Mouse (Mus musculus): ENCODE data around the gene Rnf4. TPM values are rescaled to one million over a fixed set of nuclear protein-coding genes. Genes with fewer than 3 reads are reported as not detected.
A peak's percentile ranks its signal among the peaks of the same experiment; 100 is the strongest.

The Rnf4 gene
- polyA plus RNA-seq, 1 experiment from 2014 or later: 198 TPM

GRCm38 (mm10) chr5:34360261-34360660 is 24.2 kb downstream of the Rnf4 start:
- Histone ChIP-seq H3K4me1 (no peaks in the 10 kb centered on the region), H3K27me3 (replicated peaks; ENCODE audit: low read depth, poor library complexity, severe bottlenecking) (no peaks in the 10 kb centered on the region), H3K27ac (replicated peaks) (no peak overlapping the region), H3K36me3 (replicated peaks) (peaks cover 95% of the 10 kb centered on the region), H3K4me3 (no peak overlapping the region), H3K9me3 (no peaks in the 10 kb centered on the region)
- WGBS: 89% methylated on average over 3 of the region's 3 CpGs
- no peak for DNase-seq (ENCODE audit: low spot score)

GRCm38 (mm10) chr5:34363115-34363514 is 27.0 kb downstream of the Rnf4 start:
- H3K27ac ChIP-seq (replicated peaks): no peak overlapping the region
- no peak for DNase-seq (ENCODE audit: low spot score)
- H3K9me3 ChIP-seq: no peaks in the 10 kb centered on the region
- no peaks in the 10 kb centered on the region for H3K4me1 ChIP-seq
- H3K36me3 ChIP-seq (replicated peaks): peaks cover 70% of the 10 kb centered on the region
- no peaks in the 10 kb centered on the region for H3K27me3 ChIP-seq (replicated peaks; ENCODE audit: low read depth, poor library complexity, severe bottlenecking)
- H3K4me3 ChIP-seq: no peak overlapping the region

DNA sequence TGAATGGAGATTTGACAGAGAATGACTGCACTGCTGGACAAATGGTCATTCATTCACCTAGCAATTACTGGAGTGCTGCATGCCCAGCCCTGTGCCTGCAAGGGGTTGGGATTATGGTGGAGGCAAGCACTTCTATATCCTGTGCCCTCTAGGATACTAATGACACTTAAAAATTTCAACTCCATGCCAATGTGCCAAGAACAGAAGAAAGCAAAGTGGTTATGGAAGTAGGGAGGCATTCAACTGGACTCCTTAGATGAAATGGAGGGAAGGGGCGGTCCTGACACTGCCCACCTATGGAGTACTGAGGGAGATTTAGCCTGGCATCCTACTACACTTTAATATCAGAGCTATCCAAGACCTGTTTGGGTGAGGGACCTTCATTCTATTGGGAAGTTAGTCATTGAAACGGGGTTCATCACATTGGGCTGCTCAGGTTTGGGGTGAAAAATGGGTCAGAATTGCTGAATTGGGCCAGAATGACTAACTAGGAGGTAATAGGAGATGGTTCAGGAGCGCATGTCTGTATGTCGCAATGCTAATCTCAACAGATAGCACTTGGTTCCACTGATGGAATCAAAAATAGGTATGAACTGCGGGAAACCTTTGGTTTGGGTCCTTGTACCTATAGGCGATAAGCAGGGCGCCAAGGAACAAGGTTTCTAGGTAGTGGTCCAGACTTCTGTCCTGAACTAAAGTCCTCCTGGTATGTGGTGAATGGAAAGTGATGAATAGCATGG is 32.6 kb downstream of the Rnf4 start:
- DNase-seq (ENCODE audit: low spot score): no peak
- 70% methylated on average over 7 of the region's 7 CpGs for WGBS

GRCm38 (mm10) chr5:34369341-34370021 is 33.4 kb downstream of the Rnf4 start, which contains the start of gene Fam193a:
Gene Fam193a, plus strand, starts transcription at chr5:34369933.
- Histone ChIP-seq H3K27ac (replicated peaks) (peak within 1 kb of the TSS; percentile 91), H3K9me3 (no peaks in the 10 kb centered on the region), H3K4me1 (peaks cover 31% of the 10 kb centered on the region), H3K27me3 (replicated peaks; ENCODE audit: low read depth, poor library complexity, severe bottlenecking) (no peaks in the 10 kb centered on the region), H3K36me3 (replicated peaks) (peaks cover 11% of the 10 kb centered on the region), H3K4me3 (peak within 1 kb of the TSS; percentile 95)
- under 1% methylated on average over 62 of the region's 64 CpGs for WGBS
- DNase-seq (ENCODE audit: low spot score): peak; percentile 98

More for the DNA sequence above, 32.6 kb downstream of the Rnf4 start:
- Histone ChIP-seq H3K9me3 (no peaks in the 10 kb centered on the region), H3K36me3 (replicated peaks) (peaks cover 16% of the 10 kb centered on the region), H3K27me3 (replicated peaks; ENCODE audit: low read depth, poor library complexity, severe bottlenecking) (no peaks in the 10 kb centered on the region), H3K27ac (replicated peaks) (peak overlapping the region; percentile 91), H3K4me3 (peak overlapping the region; percentile 95), H3K4me1 (peaks cover 31% of the 10 kb centered on the region)

GRCm38 (mm10) chr5:34370022-34370823 is 34.1 kb downstream of the Rnf4 start:
- WGBS: 4% methylated on average over 114 of the region's 114 CpGs

GRCm38 (mm10) chr5:34370840-34371239 is 34.8 kb downstream of the Rnf4 start:
- no peak for DNase-seq (ENCODE audit: low spot score)
- no peaks in the 10 kb centered on the region for H3K9me3 ChIP-seq
- H3K4me3 ChIP-seq: peak overlapping the region; percentile 95
- no peaks in the 10 kb centered on the region for H3K27me3 ChIP-seq (replicated peaks; ENCODE audit: low read depth, poor library complexity, severe bottlenecking)
- H3K36me3 ChIP-seq (replicated peaks): no peaks in the 10 kb centered on the region
- peak overlapping the region; percentile 91 for H3K27ac ChIP-seq (replicated peaks)
- H3K4me1 ChIP-seq: peaks cover 31% of the 10 kb centered on the region
- 39% methylated on average over 8 of the region's 8 CpGs for WGBS

More at GRCm38 (mm10) chr5:34370022-34370823, 34.1 kb downstream of the Rnf4 start:
- peaks cover 31% of the 10 kb centered on the region for H3K4me1 ChIP-seq
- H3K9me3 ChIP-seq: no peaks in the 10 kb centered on the region
- peak overlapping the region; percentile 95 for H3K4me3 ChIP-seq
- H3K27me3 ChIP-seq (replicated peaks; ENCODE audit: low read depth, poor library complexity, severe bottlenecking): no peaks in the 10 kb centered on the region
- H3K27ac ChIP-seq (replicated peaks): peak overlapping the region; percentile 91
- peaks cover 4% of the 10 kb centered on the region for H3K36me3 ChIP-seq (replicated peaks)
- DNase-seq (ENCODE audit: low spot score): peak; percentile 61

GRCm38 (mm10) chr5:34372141-34372540 is 36.1 kb downstream of the Rnf4 start:
- no peak overlapping the region for H3K27ac ChIP-seq (replicated peaks)
- H3K27me3 ChIP-seq (replicated peaks; ENCODE audit: low read depth, poor library complexity, severe bottlenecking): no peaks in the 10 kb centered on the region
- no peak for DNase-seq (ENCODE audit: low spot score)
- H3K36me3 ChIP-seq (replicated peaks): peaks cover 5% of the 10 kb centered on the region; the same call in 1 of the 2 replicates
- no peaks in the 10 kb centered on the region for H3K9me3 ChIP-seq
- H3K4me3 ChIP-seq: no peak overlapping the region
- peaks cover 31% of the 10 kb centered on the region for H3K4me1 ChIP-seq

DNA sequence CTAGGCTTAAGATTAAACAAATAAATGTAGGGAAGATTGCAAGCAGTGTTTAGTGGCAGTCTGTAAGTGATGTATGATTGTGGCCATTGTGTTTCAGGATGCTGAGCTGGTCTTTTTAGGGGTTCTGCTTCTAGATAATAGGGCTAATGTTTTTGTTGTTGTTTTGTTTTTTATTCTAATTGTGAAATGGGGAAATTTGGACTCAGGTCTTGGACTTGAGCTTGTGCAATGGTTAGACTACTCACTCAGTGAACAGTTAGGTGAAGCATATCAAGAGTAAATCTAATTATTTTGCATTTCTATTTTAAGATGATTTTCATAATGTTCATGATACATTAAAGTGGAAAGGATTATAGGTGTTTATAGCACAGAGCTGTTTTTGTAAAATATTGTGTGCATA is 36.5 kb downstream of the Rnf4 start:
- no peak for DNase-seq (ENCODE audit: low spot score)
- H3K9me3 ChIP-seq: no peaks in the 10 kb centered on the region
- H3K27ac ChIP-seq (replicated peaks): no peak overlapping the region
- no peaks in the 10 kb centered on the region for H3K27me3 ChIP-seq (replicated peaks; ENCODE audit: low read depth, poor library complexity, severe bottlenecking)
- H3K36me3 ChIP-seq (replicated peaks): peaks cover 6% of the 10 kb centered on the region; the same call in 1 of the 2 replicates
- peaks cover 31% of the 10 kb centered on the region for H3K4me1 ChIP-seq
- H3K4me3 ChIP-seq: no peak overlapping the region

DNA sequence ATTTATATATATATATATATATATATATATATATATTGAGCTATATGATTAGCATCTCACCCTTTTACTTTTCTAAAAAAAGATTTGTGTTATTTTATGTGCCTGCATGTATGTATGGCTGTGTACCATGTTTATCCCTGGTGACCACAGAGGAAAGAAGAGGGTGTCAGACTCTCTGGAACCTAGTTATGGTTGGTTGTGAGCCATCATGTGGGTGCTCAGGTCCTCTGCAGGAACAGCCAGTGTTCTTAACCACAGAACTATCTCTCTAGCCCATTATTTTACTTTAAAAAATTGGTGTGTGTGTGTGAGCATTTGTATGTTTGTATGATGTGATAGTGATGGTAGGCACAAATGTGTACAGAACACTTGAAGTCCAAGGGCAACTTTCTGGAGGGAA is 42.7 kb downstream of the Rnf4 start:
- Histone ChIP-seq H3K4me3 (no peak overlapping the region), H3K27ac (replicated peaks) (no peak overlapping the region), H3K9me3 (no peaks in the 10 kb centered on the region; the same call in 1 of the 2 replicates), H3K27me3 (replicated peaks; ENCODE audit: low read depth, poor library complexity, severe bottlenecking) (no peaks in the 10 kb centered on the region), H3K36me3 (replicated peaks) (peaks cover 22% of the 10 kb centered on the region), H3K4me1 (no peaks in the 10 kb centered on the region)
- DNase-seq (ENCODE audit: low spot score): no peak

DNA sequence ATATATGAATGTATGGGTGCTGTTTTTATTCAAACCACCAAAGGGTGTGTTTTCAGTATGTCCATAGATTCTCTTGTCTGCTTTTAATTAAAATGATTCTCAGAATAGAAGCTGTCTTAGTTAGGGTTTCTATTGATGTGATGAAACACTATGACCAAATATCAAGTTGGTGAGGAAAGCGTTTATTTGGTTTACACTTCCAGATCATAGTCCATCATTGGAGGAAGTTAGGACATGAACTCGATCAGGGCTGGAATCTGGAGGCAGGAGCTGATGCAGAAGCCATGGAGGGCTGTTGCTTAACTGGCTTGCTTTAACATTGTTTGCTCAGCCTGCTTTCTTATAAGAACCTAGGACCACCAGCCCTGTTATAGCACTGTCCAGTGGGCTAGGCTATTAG is 45.6 kb downstream of the Rnf4 start:
- 95% methylated on average over 2 of the region's 2 CpGs for WGBS

GRCm38 (mm10) chr5:34385616-34386015 is 49.5 kb downstream of the Rnf4 start:
- Histone ChIP-seq H3K27me3 (replicated peaks; ENCODE audit: low read depth, poor library complexity, severe bottlenecking) (no peaks in the 10 kb centered on the region), H3K9me3 (peaks cover 16% of the 10 kb centered on the region), H3K36me3 (replicated peaks) (peaks cover 50% of the 10 kb centered on the region), H3K4me1 (no peaks in the 10 kb centered on the region), H3K27ac (replicated peaks) (no peak overlapping the region), H3K4me3 (no peak overlapping the region)
- no peak for DNase-seq (ENCODE audit: low spot score)
- 96% methylated on average over 5 of the region's 5 CpGs for WGBS

More for the DNA sequence above, 45.6 kb downstream of the Rnf4 start:
- DNase-seq (ENCODE audit: low spot score): no peak
- H3K4me1 ChIP-seq: no peaks in the 10 kb centered on the region
- no peak overlapping the region for H3K27ac ChIP-seq (replicated peaks)
- H3K27me3 ChIP-seq (replicated peaks; ENCODE audit: low read depth, poor library complexity, severe bottlenecking): no peaks in the 10 kb centered on the region
- peaks cover 13% of the 10 kb centered on the region for H3K9me3 ChIP-seq
- no peak overlapping the region for H3K4me3 ChIP-seq
- peaks cover 38% of the 10 kb centered on the region for H3K36me3 ChIP-seq (replicated peaks)

DNA sequence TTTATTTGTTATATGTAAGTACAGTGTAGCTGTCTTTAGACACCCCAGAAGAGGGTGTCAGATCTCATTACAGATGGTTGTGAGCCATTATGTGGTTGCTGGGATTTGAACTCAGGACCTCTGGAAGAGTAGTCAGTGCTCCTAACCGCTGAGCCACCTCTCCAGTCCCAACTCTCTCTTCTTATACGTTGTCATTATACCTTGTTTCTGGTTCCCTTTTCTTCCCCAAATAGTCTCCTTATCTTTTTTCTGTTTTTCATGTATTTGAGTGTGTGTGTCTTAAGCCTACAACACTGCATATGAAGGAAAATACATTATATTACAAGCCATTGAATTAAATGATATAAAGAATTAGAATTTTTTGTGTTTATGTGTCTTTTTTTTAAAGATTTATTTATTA is 50.7 kb downstream of the Rnf4 start:
- Histone ChIP-seq H3K4me1 (no peaks in the 10 kb centered on the region), H3K9me3 (peaks cover 16% of the 10 kb centered on the region), H3K27me3 (replicated peaks; ENCODE audit: low read depth, poor library complexity, severe bottlenecking) (no peaks in the 10 kb centered on the region), H3K4me3 (no peak overlapping the region), H3K36me3 (replicated peaks) (peaks cover 49% of the 10 kb centered on the region), H3K27ac (replicated peaks) (no peak overlapping the region)
- DNase-seq (ENCODE audit: low spot score): no peak
- WGBS: 99% methylated on average over 2 of the region's 2 CpGs

Data from embryonic facial prominence, embryonic 10.5 days (tissue).